Mouse (Mus musculus): ENCODE results near the gene Plk5. TPM values are rescaled to one million over a fixed set of nuclear protein-coding genes. Genes with fewer than 3 reads are reported as not detected.

Gene Plk5
- 6.1 and 6.4 TPM in 2 replicates for polyA plus RNA-seq (2015; fragmentation: Nextera tagmentation; extraction: Ambion mirVana)

DNA sequence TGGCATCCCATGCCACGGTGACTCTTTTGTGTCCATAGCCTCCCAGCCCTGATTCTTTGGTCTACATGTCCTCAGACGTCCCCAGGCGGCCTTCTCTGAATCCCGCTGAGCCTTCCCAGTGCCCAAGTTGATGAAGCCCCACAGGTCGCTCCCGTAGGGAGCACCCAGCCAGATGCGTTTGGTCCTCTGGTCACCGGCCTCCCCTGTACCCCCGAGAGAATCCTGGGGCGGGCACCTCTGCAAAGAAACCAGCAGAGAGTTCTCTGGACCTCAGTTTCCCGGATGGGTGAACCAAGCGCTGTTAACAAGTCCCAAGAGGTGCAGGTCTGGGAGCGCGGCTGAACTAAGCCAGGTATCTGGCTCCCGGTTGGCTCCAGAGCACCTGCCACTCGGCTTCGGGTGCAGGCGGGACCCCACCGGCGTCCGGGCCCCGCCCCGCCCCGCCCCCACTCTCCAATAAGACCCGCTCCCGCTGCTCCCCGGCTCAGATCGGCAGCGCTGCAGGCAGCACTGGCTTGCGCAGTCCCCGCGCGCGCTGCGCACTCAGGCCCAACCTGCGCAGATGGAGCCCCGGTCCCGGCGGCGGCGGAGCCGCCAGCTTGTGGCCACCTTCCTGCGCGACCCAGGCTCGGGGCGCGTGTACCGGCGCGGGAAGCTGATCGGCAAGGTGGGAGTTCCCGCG is at the start of gene Plk5:
Gene Plk5 (plus strand): TSS at position 459 of the 682 bp plus-strand sequence.
- under 1% methylated on average over 47 of the region's 53 CpGs for whole genome bisulfite sequencing
- Histone ChIP-seq H3K27ac (replicated peaks) (no peak within 1 kb of the TSS), H3K4me1 (replicated peaks) (peaks cover 29% of the 10 kb centered on the region), H3K9ac (peak within 1 kb of the TSS; percentile 25), H3K27me3 (peaks cover 86% of the 10 kb centered on the region), H3K4me2 (peak within 1 kb of the TSS; percentile 73), H3K4me3 (peak within 1 kb of the TSS; percentile 40), H3K36me3 (no peaks in the 10 kb centered on the region), H3K9me3 (no peaks in the 10 kb centered on the region)
- ATAC-seq (ENCODE audit: low FRiP score, low read depth), result no peak

DNA sequence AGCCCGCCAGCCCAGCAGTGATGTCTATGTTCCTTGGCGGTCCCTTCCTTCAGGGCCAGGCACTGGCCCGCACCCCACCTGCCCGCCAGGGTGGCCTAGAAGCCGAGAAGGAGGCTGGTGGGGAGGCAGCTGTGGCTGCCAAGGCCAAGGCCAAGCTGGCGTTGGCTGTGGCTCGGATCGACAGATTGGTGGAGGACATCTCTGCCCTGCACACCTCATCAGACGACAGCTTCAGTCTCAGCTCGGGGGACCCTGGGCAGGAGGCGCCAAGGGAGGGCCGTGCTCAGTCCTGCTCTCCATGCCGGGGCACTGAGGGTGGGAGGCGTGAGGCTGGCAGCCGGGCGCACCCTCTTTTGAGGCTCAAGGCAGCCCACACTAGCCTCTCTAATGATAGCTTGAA is 44.7 kb upstream of the Plk5 start:
- Histone ChIP-seq H3K9me3 (no peaks in the 10 kb centered on the region), H3K4me2 (no peak overlapping the region), H3K27ac (replicated peaks) (no peak overlapping the region), H3K27me3 (no peaks in the 10 kb centered on the region), H3K4me3 (no peak overlapping the region), H3K4me1 (replicated peaks) (peaks cover 37% of the 10 kb centered on the region), H3K36me3 (peaks cover 89% of the 10 kb centered on the region), H3K9ac (no peak overlapping the region)
- ATAC-seq (ENCODE audit: low FRiP score, low read depth), result no peak
- 87% methylated on average over 16 of the region's 16 CpGs for WGBS

DNA sequence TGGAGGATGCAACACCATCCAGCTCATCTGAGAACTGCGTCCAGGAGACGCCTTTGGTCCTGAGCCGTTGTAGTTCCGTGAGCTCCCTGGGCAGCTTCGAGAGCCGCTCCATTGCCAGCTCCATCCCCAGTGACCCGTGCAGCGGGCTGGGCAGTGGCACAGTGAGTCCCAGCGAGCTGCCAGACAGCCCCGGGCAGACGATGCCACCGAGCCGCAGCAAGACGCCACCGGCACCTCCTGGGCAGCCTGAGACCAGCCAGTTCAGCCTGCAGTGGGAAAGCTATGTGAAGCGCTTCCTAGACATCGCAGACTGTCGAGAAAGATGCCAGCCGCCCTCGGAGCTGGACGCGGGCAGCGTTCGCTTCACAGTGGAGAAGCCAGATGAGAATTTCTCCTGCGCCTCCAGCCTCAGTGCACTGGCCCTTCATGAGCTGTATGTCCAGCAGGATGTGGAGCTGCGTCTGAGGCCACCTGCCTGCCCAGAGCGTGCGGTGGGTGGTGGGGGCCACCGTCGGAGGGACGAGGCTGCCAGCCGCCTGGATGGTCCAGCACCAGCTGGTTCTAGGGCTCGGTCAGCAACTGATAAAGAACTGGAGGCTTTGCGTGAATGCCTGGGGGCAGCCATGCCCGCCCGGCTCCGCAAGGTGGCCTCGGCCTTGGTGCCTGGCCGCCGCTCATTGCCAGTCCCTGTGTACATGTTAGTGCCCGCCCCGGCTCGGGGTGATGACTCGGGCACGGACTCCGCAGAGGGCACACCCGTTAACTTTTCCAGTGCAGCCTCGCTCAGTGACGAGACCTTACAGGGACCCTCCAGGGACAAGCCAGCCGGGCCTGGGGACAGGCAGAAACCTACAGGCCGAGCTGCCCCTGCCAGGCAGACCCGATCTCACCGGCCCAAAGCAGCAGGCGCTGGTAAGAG is 43.4 kb upstream of the Plk5 start:
- H3K27me3 ChIP-seq, result no peaks in the 10 kb centered on the region
- H3K9ac ChIP-seq, result no peak overlapping the region
- H3K9me3 ChIP-seq, result no peaks in the 10 kb centered on the region
- peaks cover 37% of the 10 kb centered on the region for H3K4me1 ChIP-seq (replicated peaks)
- H3K4me3 ChIP-seq, result no peak overlapping the region
- H3K27ac ChIP-seq (replicated peaks), result no peak overlapping the region
- 67% methylated on average over 54 of the region's 54 CpGs for WGBS
- ATAC-seq (ENCODE audit: low FRiP score, low read depth), result no peak
- H3K4me2 ChIP-seq, result no peak overlapping the region
- peaks cover 87% of the 10 kb centered on the region for H3K36me3 ChIP-seq

DNA sequence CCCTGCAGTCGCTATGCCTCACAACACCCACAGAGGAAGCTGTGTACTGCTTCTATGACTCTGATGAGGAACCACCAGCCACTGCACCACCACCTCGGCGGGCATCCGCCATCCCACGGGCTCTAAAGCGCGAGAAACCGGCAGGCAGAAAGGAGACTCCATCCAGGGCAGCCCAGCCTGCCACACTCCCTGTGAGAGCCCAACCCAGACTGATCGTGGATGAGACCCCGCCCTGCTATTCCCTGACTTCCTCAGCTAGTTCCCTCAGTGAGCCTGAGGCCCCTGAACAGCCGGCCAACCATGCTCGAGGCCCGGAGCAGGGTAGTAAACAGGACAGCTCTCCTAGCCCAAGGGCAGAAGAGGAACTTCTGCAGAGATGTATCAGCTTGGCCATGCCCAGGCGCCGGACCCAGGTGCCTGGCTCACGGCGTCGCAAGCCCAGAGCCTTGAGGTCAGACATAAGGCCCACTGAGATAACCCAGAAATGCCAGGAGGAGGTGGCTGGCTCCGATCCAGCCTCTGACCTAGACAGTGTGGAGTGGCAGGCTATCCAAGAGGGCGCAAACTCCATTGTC is 42.5 kb upstream of the Plk5 start:
- Histone ChIP-seq H3K4me1 (replicated peaks) (peaks cover 41% of the 10 kb centered on the region), H3K4me2 (no peak overlapping the region), H3K27ac (replicated peaks) (no peak overlapping the region), H3K27me3 (no peaks in the 10 kb centered on the region), H3K4me3 (no peak overlapping the region), H3K9ac (no peak overlapping the region), H3K9me3 (no peaks in the 10 kb centered on the region), H3K36me3 (peaks cover 79% of the 10 kb centered on the region)
- no peak for ATAC-seq (ENCODE audit: low FRiP score, low read depth)
- WGBS, result 54% methylated on average over 20 of the region's 20 CpGs

DNA sequence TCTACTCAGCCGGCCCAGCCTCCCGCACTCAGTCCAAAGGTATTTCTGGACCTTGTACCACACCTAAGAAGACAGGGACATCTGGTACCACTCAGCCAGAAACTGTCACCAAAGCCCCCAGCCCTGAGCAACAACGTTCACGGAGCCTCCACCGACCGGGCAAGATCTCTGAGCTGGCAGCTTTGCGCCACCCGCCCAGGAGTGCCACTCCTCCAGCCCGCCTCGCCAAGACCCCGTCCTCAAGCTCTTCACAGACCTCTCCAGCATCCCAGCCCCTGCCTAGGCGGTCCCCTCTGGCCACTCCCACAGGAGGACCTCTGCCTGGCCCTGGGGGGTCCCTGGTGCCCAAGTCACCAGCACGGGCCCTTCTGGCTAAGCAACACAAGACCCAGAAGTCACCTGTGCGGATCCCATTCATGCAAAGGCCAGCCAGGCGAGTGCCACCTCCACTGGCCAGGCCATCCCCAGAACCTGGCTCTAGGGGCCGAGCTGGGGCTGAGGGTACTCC is 41.7 kb upstream of the Plk5 start:
- Histone ChIP-seq H3K36me3 (peaks cover 71% of the 10 kb centered on the region), H3K9ac (no peak overlapping the region), H3K9me3 (no peaks in the 10 kb centered on the region), H3K4me1 (replicated peaks) (peaks cover 49% of the 10 kb centered on the region), H3K27me3 (no peaks in the 10 kb centered on the region), H3K4me2 (no peak overlapping the region), H3K4me3 (no peak overlapping the region), H3K27ac (replicated peaks) (no peak overlapping the region)
- 67% methylated on average over 16 of the region's 16 CpGs for WGBS
- no peak for ATAC-seq (ENCODE audit: low FRiP score, low read depth)

DNA sequence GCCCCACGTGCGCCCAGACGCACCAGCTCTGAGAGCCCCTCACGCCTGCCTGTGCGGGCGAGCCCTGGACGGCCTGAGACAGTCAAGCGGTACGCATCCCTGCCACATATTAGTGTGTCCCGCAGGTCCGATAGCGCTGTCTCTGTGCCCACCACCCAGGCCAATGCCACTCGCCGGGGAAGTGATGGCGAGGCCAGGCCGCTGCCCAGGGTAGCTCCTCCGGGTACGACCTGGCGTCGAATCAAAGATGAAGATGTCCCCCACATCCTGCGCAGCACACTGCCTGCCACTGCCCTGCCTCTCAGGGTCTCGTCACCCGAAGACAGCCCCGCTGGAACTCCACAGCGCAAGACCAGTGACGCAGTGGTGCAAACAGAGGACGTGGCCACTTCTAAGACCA is 40.9 kb upstream of the Plk5 start:
- ATAC-seq (ENCODE audit: low FRiP score, low read depth), result no peak
- Histone ChIP-seq H3K9me3 (no peaks in the 10 kb centered on the region), H3K9ac (no peak overlapping the region), H3K27me3 (no peaks in the 10 kb centered on the region), H3K4me2 (no peak overlapping the region), H3K4me1 (replicated peaks) (peaks cover 55% of the 10 kb centered on the region), H3K4me3 (no peak overlapping the region), H3K36me3 (peaks cover 69% of the 10 kb centered on the region), H3K27ac (replicated peaks) (no peak overlapping the region)
- WGBS, result 56% methylated on average over 27 of the region's 27 CpGs

DNA sequence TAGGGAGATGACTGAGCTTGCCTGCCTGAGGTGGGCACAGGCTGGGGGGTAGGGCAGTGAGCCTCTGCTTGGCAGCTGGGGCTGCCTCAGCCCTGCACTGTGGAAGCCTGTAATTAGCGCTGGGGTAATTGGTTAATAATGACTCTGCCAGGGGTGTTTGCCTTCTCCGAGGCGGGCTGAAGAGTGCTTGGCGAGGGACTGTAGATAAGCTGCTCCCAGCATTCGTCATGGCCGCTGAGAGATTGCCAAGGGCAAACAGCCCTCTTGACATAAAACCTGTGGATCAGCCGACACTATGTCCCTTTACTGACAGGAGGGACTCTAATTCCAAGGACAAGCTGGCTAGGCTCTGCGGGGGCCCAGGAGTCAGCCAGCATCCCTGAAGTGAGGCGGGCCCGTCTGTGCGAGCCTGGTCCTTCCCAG is 39.9 kb upstream of the Plk5 start:
- WGBS, result 28% methylated on average over 11 of the region's 11 CpGs
- Histone ChIP-seq H3K36me3 (peaks cover 64% of the 10 kb centered on the region), H3K27me3 (no peaks in the 10 kb centered on the region), H3K9ac (no peak overlapping the region), H3K9me3 (no peaks in the 10 kb centered on the region), H3K27ac (replicated peaks) (0 out of 2 replicates have a peak overlapping the region, but pooled peaks have one; percentile 14), H3K4me1 (replicated peaks) (peaks cover 55% of the 10 kb centered on the region), H3K4me3 (no peak overlapping the region), H3K4me2 (no peak overlapping the region)
- ATAC-seq (ENCODE audit: low FRiP score, low read depth), result no peak

DNA sequence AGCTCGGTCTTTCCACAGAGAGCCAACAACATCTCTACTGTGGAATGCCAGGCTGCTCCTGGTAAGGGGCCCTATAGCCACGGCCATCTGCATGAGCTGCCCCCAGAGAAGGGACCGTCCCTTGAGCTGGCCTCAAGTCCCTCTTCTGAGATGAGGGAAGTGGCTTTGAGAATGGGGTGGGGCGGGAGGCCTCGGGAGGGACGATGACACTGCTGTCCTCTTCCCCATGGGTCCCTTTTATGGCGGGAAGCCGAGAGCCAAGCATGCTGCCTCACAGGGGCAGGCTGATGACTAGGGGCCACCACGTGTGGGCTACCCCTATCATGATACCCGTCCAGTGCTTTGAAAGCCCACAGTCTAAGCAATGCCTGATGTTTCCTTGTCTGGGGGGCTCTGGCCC is 39.2 kb upstream of the Plk5 start:
- Histone ChIP-seq H3K4me3 (no peak overlapping the region), H3K9me3 (no peaks in the 10 kb centered on the region), H3K27ac (replicated peaks) (no peak overlapping the region), H3K27me3 (no peaks in the 10 kb centered on the region), H3K9ac (no peak overlapping the region), H3K4me2 (no peak overlapping the region), H3K4me1 (replicated peaks) (peaks cover 55% of the 10 kb centered on the region), H3K36me3 (peaks cover 57% of the 10 kb centered on the region)
- WGBS, result 53% methylated on average over 10 of the region's 10 CpGs
- ATAC-seq (ENCODE audit: low FRiP score, low read depth), result no peak

DNA sequence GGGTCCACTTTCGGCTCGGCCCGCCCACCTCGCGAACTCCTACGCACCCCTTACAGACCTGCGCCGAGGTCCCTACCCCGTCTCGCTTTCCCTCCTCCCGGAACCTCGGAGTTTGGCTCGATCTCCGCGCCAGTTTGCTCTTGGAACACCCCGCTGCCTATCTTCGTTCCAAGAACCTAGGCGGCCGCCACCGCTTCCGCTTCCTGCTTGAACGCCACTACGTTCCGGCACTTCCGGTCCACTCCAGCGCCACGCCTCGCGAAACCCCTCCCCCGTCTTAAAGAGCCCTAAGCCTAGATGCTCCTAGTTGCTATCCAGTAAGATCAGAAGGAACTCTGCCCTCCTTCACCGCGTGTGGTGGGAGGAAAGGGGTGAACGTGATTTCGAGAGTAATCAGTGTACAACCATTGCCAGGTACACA is 35.9 kb upstream of the Plk5 start, which contains the start of gene 2310011J03Rik:
Gene 2310011J03Rik (minus strand): TSS at position 198 of the 421 bp plus-strand sequence.
- H3K4me3 ChIP-seq, result peak within 1 kb of the TSS; percentile 65
- peaks cover 24% of the 10 kb centered on the region for H3K36me3 ChIP-seq
- H3K27ac ChIP-seq (replicated peaks), result peak within 1 kb of the TSS; percentile 44; the same call in 1 of the 2 replicates
- WGBS, result 1% methylated on average over 33 of the region's 34 CpGs
- peak; percentile 45 for ATAC-seq (ENCODE audit: low FRiP score, low read depth)
- H3K27me3 ChIP-seq, result no peaks in the 10 kb centered on the region
- peak within 1 kb of the TSS; percentile 91 for H3K4me2 ChIP-seq
- peaks cover 40% of the 10 kb centered on the region for H3K4me1 ChIP-seq (replicated peaks)
- peak within 1 kb of the TSS; percentile 58 for H3K9ac ChIP-seq
- no peaks in the 10 kb centered on the region for H3K9me3 ChIP-seq

DNA sequence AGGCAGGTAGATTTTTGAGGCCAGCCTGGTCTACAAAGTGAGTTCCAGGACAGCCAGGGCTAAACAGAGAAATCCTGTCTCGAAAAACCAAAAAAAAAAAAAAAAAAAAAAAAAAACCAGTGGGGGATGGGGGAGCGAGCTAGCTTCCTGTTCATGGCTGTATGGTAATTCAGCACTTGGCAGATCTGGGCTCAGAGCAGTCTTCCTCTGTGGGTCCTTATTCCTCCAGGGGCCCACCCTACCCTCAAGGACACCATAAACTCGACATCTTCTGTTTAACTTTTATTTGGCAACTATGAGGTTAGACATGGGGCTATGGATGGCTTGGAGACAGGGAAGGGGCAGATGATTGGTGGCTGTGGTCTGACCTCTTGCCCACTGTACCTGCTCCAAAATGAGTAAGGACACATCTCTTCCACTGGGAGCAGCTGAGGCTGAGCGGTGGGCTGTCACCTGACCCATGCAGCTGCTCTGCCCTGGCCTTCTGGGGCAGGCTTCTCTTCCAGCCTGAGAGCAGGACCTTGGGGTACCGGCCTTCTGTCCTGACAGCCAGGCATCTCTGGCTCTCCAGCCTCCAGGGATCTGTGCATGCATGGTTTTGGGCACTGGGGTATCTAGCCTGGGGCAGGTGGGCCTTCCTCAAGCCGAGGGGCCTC is 35.1 kb upstream of the Plk5 start:
- Histone ChIP-seq H3K4me2 (peak overlapping the region; percentile 91; the same call in 1 of the 2 replicates), H3K27me3 (no peaks in the 10 kb centered on the region), H3K9ac (no peak overlapping the region), H3K4me1 (replicated peaks) (peaks cover 33% of the 10 kb centered on the region), H3K36me3 (peaks cover 16% of the 10 kb centered on the region), H3K4me3 (no peak overlapping the region), H3K9me3 (no peaks in the 10 kb centered on the region), H3K27ac (replicated peaks) (no peak overlapping the region)
- 72% methylated on average over 6 of the region's 6 CpGs for WGBS
- ATAC-seq (ENCODE audit: low FRiP score, low read depth), result no peak
